Mouse (Mus musculus): ENCODE measurements around the gene Actn4. TPM values are rescaled to one million over a fixed set of nuclear protein-coding genes. Genes with fewer than 3 reads are reported as not detected.

The Actn4 gene
- polyA plus RNA-seq, 1 experiment from 2014 or later: 347 TPM

GRCm38 (mm10) chr7:28944756-28945415 lies 17.3 kb downstream of the Actn4 start:
- H3K9ac ChIP-seq: no peak overlapping the region
- 24% methylated on average over 6 of the region's 6 CpGs for WGBS
- peak overlapping the region; percentile 93 for H3K27ac ChIP-seq
- no peak for ATAC-seq (ENCODE audit: insufficient number of reproducible peaks, low FRiP score, low TSS enrichment, low read depth)
- no peaks in the 10 kb centered on the region for H3K9me3 ChIP-seq
- H3K4me1 ChIP-seq: peaks cover 87% of the 10 kb centered on the region
- H3K4me2 ChIP-seq: peak overlapping the region; percentile 22; the same call in 1 of the 2 replicates
- no peaks in the 10 kb centered on the region for H3K27me3 ChIP-seq
- H3K36me3 ChIP-seq: peaks cover 5% of the 10 kb centered on the region; the same call in 1 of the 2 replicates
- H3K4me3 ChIP-seq: no peak overlapping the region

- Histone ChIP-seq H3K27ac (peak overlapping the region; percentile 76), H3K4me1 (peaks cover 87% of the 10 kb centered on the region), H3K9ac (no peak overlapping the region)
Observed at GRCm38 (mm10) chr7:28943451-28944180, 18.5 kb downstream of the Actn4 start.

GRCm38 (mm10) chr7:28941542-28941941 lies 20.6 kb downstream of the Actn4 start:
- WGBS: 69% methylated on average over 4 of the region's 4 CpGs
- no peak overlapping the region for H3K4me3 ChIP-seq
- peaks cover 5% of the 10 kb centered on the region; the same call in 1 of the 2 replicates for H3K36me3 ChIP-seq
- ATAC-seq (ENCODE audit: insufficient number of reproducible peaks, low FRiP score, low TSS enrichment, low read depth): no peak
- H3K4me1 ChIP-seq: peaks cover 78% of the 10 kb centered on the region
- no peak overlapping the region for H3K4me2 ChIP-seq
- no peak overlapping the region for H3K9ac ChIP-seq
- H3K27me3 ChIP-seq: no peaks in the 10 kb centered on the region
- H3K27ac ChIP-seq: peak overlapping the region; percentile 77
- no peaks in the 10 kb centered on the region for H3K9me3 ChIP-seq

More at GRCm38 (mm10) chr7:28943451-28944180, 18.5 kb downstream of the Actn4 start:
- Histone ChIP-seq H3K4me2 (no peak overlapping the region), H3K36me3 (peaks cover 5% of the 10 kb centered on the region; the same call in 1 of the 2 replicates), H3K4me3 (no peak overlapping the region), H3K27me3 (no peaks in the 10 kb centered on the region), H3K9me3 (no peaks in the 10 kb centered on the region)
- WGBS: 40% methylated on average over 5 of the region's 5 CpGs
- no peak for ATAC-seq (ENCODE audit: insufficient number of reproducible peaks, low FRiP score, low TSS enrichment, low read depth)

- peaks cover 5% of the 10 kb centered on the region; the same call in 1 of the 2 replicates for H3K36me3 ChIP-seq
- H3K27ac ChIP-seq: peak overlapping the region; percentile 77
- no peak overlapping the region for H3K4me2 ChIP-seq
- 63% methylated on average over 4 of the region's 4 CpGs for WGBS
- H3K27me3 ChIP-seq: no peaks in the 10 kb centered on the region
- peaks cover 77% of the 10 kb centered on the region for H3K4me1 ChIP-seq
- no peaks in the 10 kb centered on the region for H3K9me3 ChIP-seq
- H3K9ac ChIP-seq: no peak overlapping the region
- H3K4me3 ChIP-seq: no peak overlapping the region
- ATAC-seq (ENCODE audit: insufficient number of reproducible peaks, low FRiP score, low TSS enrichment, low read depth): no peak
Observed at GRCm38 (mm10) chr7:28941129-28941528, 21.0 kb downstream of the Actn4 start.

- Histone ChIP-seq H3K27me3 (no peaks in the 10 kb centered on the region), H3K9me3 (no peaks in the 10 kb centered on the region), H3K4me1 (peaks cover 65% of the 10 kb centered on the region), H3K27ac (peak overlapping the region; percentile 77), H3K36me3 (peaks cover 12% of the 10 kb centered on the region), H3K4me2 (no peak overlapping the region), H3K9ac (no peak overlapping the region), H3K4me3 (no peak overlapping the region)
- 68% methylated on average over 7 of the region's 7 CpGs for WGBS
- no peak for ATAC-seq (ENCODE audit: insufficient number of reproducible peaks, low FRiP score, low TSS enrichment, low read depth)
Observed at GRCm38 (mm10) chr7:28939418-28940183, 22.5 kb downstream of the Actn4 start.

- no peak overlapping the region for H3K4me2 ChIP-seq
Observed at GRCm38 (mm10) chr7:28938654-28939053, 23.5 kb downstream of the Actn4 start.

GRCm38 (mm10) chr7:28936787-28937186 lies 25.4 kb downstream of the Actn4 start:
- H3K36me3 ChIP-seq: peaks cover 8% of the 10 kb centered on the region; the same call in 1 of the 2 replicates
- H3K27me3 ChIP-seq: no peaks in the 10 kb centered on the region
- no peak overlapping the region for H3K9ac ChIP-seq
- ATAC-seq (ENCODE audit: insufficient number of reproducible peaks, low FRiP score, low TSS enrichment, low read depth): no peak
- WGBS: 57% methylated on average over 4 of the region's 4 CpGs
- H3K9me3 ChIP-seq: no peaks in the 10 kb centered on the region
- H3K4me1 ChIP-seq: peaks cover 62% of the 10 kb centered on the region
- no peak overlapping the region for H3K4me3 ChIP-seq
- H3K4me2 ChIP-seq: no peak overlapping the region
- H3K27ac ChIP-seq: peak overlapping the region; percentile 52

More at GRCm38 (mm10) chr7:28938654-28939053, 23.5 kb downstream of the Actn4 start:
- H3K9me3 ChIP-seq: no peaks in the 10 kb centered on the region
- WGBS: 73% methylated on average over 4 of the region's 4 CpGs
- no peak overlapping the region for H3K4me3 ChIP-seq
- peak overlapping the region; percentile 77 for H3K27ac ChIP-seq
- ATAC-seq (ENCODE audit: insufficient number of reproducible peaks, low FRiP score, low TSS enrichment, low read depth): no peak
- H3K9ac ChIP-seq: no peak overlapping the region
- H3K4me1 ChIP-seq: peaks cover 65% of the 10 kb centered on the region
- no peaks in the 10 kb centered on the region for H3K27me3 ChIP-seq
- H3K36me3 ChIP-seq: peaks cover 10% of the 10 kb centered on the region

- peaks cover 61% of the 10 kb centered on the region for H3K4me1 ChIP-seq
- no peaks in the 10 kb centered on the region for H3K9me3 ChIP-seq
- H3K27me3 ChIP-seq: no peaks in the 10 kb centered on the region
- H3K4me3 ChIP-seq: no peak overlapping the region
- H3K4me2 ChIP-seq: no peak overlapping the region
- H3K27ac ChIP-seq: no peak overlapping the region
- H3K36me3 ChIP-seq: peaks cover 8% of the 10 kb centered on the region; the same call in 1 of the 2 replicates
- 88% methylated on average over 2 of the region's 2 CpGs for WGBS
- no peak overlapping the region for H3K9ac ChIP-seq
- no peak for ATAC-seq (ENCODE audit: insufficient number of reproducible peaks, low FRiP score, low TSS enrichment, low read depth)
Observed at GRCm38 (mm10) chr7:28933825-28934224, 28.3 kb downstream of the Actn4 start.

- no peak for ATAC-seq (ENCODE audit: insufficient number of reproducible peaks, low FRiP score, low TSS enrichment, low read depth)
- peak overlapping the region; percentile 83 for H3K27ac ChIP-seq
- WGBS: 69% methylated on average over 6 of the region's 6 CpGs
Observed at GRCm38 (mm10) chr7:28932421-28933041, 29.6 kb downstream of the Actn4 start.

GRCm38 (mm10) chr7:28931695-28932039 lies 30.5 kb downstream of the Actn4 start:
- no peak overlapping the region for H3K9ac ChIP-seq
- no peak overlapping the region for H3K4me2 ChIP-seq
- 79% methylated on average over 4 of the region's 4 CpGs for WGBS
- H3K9me3 ChIP-seq: no peaks in the 10 kb centered on the region
- H3K4me3 ChIP-seq: no peak overlapping the region
- peaks cover 10% of the 10 kb centered on the region; the same call in 1 of the 2 replicates for H3K36me3 ChIP-seq
- H3K27me3 ChIP-seq: no peaks in the 10 kb centered on the region
- peaks cover 49% of the 10 kb centered on the region for H3K4me1 ChIP-seq
- peak overlapping the region; percentile 83 for H3K27ac ChIP-seq
- ATAC-seq (ENCODE audit: insufficient number of reproducible peaks, low FRiP score, low TSS enrichment, low read depth): no peak

More at GRCm38 (mm10) chr7:28932421-28933041, 29.6 kb downstream of the Actn4 start:
- H3K9me3 ChIP-seq: no peaks in the 10 kb centered on the region
- H3K27me3 ChIP-seq: no peaks in the 10 kb centered on the region
- H3K4me1 ChIP-seq: peaks cover 56% of the 10 kb centered on the region
- H3K36me3 ChIP-seq: peaks cover 10% of the 10 kb centered on the region; the same call in 1 of the 2 replicates
- no peak overlapping the region for H3K4me3 ChIP-seq
- H3K4me2 ChIP-seq: no peak overlapping the region
- H3K9ac ChIP-seq: no peak overlapping the region

GRCm38 (mm10) chr7:28931032-28931694 lies 31.0 kb downstream of the Actn4 start:
- peak overlapping the region; percentile 83 for H3K27ac ChIP-seq
- no peak overlapping the region for H3K9ac ChIP-seq
- 58% methylated on average over 7 of the region's 7 CpGs for WGBS
- no peaks in the 10 kb centered on the region for H3K9me3 ChIP-seq
- no peaks in the 10 kb centered on the region for H3K27me3 ChIP-seq
- peaks cover 10% of the 10 kb centered on the region; the same call in 1 of the 2 replicates for H3K36me3 ChIP-seq
- H3K4me2 ChIP-seq: no peak overlapping the region
- no peak overlapping the region for H3K4me3 ChIP-seq
- ATAC-seq (ENCODE audit: insufficient number of reproducible peaks, low FRiP score, low TSS enrichment, low read depth): no peak
- H3K4me1 ChIP-seq: peaks cover 46% of the 10 kb centered on the region

All from limb, embryonic 15.5 days (tissue).